Mouse (Mus musculus) T-helper 2 cell (primary cell): Measurements from ENCODE around the gene Cdkn1a.
"Not testable (repeated sequence)": the region's sequence is repeated elsewhere in the genome, so short reads cannot be mapped to it uniquely, and the experiment has no call there.

ENCODE experiments used
- in situ Hi-C: fragments of 300-600 bp; cut with MboI, MseI; formaldehyde crosslinking; loops from one replicate; pipeline ENCODE4 v1.15.1; 2025; ENCODE audit warnings: high pct_unique_total_duplicates

Gene Cdkn1a

DNA sequence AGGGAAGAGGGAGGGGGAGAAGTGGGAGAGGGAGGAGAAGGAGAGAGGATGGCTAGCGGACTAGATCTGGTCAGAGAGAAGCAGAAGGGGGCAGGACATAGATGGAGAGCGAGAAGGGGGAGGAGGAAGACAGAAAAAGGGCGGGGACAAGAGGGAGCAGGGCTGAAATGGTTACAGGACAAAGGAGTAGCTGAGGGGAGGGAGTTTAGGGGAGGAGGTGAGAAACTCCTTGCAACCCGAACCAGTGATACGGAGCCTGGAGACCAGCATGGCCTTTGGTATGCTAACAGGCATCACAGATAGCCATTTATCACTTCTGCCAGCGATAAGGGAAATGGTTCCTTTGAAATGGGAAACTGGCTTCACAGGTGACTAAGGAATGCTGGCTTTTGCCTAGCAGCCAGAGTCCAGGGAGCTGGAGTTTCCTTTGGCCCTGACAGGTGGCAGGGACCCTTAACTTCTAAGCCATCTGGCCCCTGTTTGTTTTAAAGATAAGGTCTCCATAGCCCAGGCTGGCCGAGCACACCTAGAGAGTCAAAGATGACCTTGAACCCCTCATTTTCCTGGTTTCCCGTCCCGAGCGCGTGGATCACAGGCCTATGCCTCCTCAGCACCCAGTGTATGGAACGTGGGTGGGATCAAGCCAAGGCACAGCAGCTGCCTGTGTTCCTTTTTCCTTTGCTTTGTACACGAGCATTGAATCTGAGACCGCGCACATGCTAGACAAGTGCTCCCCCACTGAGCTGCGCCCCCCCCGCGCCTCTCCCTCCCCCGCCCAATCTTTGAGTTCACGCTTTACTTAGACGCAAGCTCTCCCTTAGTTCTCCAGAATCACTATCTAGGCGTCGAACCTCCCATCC is 9.8 kb upstream of the Cdkn1a start:
- in situ Hi-C loops: no loop called here

DNA sequence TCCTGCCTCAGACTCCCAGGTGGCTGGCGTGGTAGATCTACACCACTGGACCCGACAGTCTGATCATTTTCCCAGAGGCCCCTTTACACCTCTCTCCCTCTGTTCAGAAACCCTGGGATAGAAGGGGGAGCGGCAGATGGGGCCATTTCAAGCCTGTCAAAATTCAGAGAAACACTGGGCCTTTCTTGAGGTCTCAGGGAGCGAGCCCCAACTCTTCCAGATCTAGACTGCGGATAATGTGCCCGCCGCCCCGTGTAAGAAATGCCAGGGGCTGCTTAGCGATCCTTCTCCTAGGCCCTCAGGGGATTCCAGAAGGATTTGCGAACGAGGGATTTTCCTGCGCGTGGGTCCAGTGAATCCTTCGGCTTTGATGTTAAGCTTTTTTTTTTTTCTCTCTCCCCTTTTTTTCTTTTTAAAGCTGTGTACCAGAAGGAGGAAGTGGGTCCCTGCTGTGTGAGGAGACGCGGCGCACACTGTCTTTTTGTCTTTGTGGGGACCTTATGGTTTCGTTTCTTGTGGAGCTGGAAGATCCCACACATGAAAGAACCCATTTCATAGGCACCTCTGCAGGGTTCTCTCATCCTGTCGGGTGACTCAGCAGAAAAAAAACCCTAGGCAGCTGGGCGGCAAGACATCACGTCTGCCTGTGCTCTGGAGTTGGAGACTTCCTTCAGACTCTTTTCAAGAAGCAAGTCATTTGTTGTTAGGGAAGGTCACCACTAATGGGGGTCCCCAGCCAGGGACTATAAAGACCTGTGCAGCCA is 9.0 kb upstream of the Cdkn1a start:
- in situ Hi-C loops: no loop called here

DNA sequence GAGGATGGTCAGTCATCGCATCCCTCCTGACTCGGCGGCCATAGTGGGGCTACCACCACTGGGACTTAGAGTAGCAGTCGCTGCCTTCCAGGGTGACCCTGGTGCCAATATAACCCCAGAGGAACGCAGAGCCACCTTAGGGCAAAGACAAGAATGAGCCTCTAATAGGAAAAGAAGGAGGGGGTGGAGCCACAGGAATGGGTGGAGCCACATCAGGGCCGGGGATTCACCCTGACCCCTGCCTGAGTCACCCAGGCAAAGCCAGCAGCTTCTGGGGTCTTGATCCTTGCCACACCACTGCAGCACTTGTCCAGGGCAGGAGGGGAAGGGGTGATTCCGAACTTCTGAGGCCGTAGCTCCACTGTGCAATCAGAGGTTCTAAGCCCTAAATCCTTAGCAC is 7.2 kb upstream of the Cdkn1a start:
- in situ Hi-C loops: no loop called here

GRCm38 (mm10) chr17:29084656-29085055 is 6.1 kb upstream of the Cdkn1a start:
- in situ Hi-C loops: no loop called here

DNA sequence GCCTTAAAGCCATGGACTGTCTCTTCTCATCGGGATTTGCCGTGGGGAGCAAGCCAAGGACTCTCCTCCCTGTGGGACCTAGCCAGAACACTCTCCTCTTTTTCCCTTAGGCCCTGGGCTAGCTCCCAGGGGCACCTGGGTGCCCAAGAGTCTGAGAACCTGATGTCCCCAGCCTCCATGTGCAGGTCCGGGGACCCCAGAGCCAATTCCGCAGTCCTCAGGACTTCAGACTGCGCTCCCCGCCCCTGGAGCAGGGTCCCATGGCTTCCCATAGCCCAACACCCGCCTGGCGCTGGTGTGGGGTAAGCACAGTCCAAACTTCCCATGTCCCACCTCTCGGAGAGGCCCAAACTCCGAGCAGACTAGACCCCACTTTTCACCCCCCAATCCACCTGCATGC is 5.5 kb upstream of the Cdkn1a start:
- in situ Hi-C loops: no loop called here

DNA sequence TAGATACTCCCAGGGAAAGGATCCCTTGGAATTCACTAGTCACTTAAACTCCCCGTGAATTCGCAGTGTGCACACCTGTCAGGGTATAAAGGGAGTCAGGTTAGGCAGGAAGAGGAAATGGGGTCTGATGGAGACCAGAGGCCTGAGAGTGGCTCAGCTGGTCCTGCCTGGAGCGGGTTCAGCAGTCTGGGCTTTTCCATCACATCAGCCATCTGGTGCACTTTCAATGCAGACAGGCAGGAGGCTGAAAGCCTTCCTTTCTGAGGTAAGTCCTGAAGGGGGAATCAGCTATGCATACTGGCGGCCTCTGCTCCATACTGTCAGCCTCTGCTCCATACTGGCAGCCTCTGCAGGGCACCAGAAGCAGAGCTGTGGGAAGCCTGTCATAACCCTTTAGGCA is 3.9 kb upstream of the Cdkn1a start:
- in situ Hi-C loops: no loop called here

DNA sequence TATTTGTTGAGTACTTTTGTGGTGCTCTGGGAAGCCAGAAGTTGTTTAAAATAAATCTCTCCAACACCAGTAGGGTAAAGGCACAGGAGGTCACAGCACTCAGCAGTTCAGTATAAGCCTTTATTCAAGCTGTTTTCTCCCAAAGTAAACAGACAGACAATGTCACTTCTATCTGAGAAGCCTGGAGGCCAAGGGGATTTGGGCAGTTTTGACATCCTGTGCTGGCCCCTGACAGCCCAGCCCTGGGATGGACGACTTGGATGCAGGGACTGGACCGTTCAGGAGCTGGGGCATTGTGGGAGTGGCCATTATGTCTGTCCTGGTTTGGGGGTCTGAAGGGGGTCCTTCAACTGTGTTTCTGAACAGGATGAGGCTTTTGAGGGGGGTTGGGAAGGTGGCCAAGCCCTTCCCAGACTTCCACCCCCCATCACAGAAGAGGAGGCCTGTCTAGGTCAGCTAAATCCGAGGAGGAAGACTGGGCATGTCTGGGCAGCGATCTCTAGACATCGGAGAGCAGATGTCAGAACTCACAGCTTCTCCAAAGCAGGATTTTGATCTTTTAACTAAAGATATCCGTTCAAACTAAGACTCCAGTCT is 670 bp downstream of the Cdkn1a start:
- in situ Hi-C loops: loop anchor here (5.0 kb wide), 1 partner anchor 39 kb away; no protein-coding TSS in a partner anchor

GRCm38 (mm10) chr17:29092497-29092896 is 1.7 kb downstream of the Cdkn1a start:
- in situ Hi-C loops: loop anchor here (5.0 kb wide), 1 partner anchor 40 kb away; no protein-coding TSS in a partner anchor

GRCm38 (mm10) chr17:29093110-29093952 is 2.6 kb downstream of the Cdkn1a start:
- in situ Hi-C loops: loop anchor here (5.0 kb wide), 1 partner anchor 41 kb away; no protein-coding TSS in a partner anchor

DNA sequence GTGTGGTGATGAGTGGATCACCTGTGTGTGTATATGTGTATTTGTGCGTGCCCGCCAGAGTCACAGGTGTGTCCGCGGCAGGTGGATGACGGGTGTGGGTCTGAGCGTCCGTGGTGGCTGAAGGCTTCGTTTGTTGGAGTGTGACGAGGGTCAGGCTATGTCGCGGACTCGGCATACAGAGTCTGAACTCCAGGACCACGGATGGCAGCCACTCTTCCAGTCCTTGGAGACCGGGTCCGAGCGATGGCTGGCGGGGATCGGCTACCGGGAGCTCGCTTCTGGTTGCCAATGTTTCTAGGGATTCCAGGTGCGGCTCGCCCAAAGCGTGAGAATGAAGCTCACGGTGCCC is 3.2 kb downstream of the Cdkn1a start:
- in situ Hi-C loops: loop anchor here (5.0 kb wide), 1 partner anchor 42 kb away; no protein-coding TSS in a partner anchor

DNA sequence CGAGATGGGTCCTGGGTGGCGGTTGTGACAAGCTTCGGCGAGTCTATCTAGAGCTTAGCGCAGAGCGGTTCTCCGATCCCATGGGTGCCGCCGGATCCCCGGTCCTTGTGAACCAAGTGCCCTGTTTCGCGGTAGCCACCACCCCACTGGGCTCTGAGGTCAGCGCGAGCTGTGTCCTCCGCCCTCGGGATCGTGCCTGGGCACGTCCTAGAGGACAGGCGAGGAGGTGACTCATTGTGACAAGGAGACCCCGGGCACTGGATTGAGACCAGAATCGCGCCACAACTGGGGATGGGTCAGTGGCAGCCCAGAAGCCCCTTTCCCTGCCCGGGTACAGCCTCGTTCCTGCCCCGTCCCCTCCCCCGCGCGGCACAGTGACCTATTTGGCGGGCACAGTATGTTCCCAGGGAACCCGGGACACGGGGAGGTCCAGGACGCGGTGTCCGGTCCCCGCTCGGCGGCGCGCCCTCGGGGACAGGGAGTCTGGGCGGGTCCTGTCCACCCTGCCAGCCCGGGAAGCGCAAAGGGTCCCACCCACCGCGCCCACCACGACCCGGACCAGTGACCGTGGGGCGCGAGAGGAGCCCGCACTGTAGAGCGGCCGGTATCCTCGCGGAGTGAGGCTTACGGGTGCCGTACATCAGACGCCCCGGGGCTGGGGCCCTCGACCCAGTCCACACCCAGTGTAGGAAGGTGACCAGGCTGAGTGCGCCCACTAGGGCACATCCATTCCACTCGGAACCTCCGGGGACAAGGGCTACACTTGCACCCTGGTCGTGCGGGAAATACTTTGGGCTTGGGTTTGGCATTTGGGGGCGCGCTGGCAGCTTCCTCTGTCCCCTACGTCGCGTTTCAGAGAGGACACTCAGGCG is 3.8 kb downstream of the Cdkn1a start:
- in situ Hi-C loops: loop anchor here (5.0 kb wide), 1 partner anchor 42 kb away; no protein-coding TSS in a partner anchor

DNA sequence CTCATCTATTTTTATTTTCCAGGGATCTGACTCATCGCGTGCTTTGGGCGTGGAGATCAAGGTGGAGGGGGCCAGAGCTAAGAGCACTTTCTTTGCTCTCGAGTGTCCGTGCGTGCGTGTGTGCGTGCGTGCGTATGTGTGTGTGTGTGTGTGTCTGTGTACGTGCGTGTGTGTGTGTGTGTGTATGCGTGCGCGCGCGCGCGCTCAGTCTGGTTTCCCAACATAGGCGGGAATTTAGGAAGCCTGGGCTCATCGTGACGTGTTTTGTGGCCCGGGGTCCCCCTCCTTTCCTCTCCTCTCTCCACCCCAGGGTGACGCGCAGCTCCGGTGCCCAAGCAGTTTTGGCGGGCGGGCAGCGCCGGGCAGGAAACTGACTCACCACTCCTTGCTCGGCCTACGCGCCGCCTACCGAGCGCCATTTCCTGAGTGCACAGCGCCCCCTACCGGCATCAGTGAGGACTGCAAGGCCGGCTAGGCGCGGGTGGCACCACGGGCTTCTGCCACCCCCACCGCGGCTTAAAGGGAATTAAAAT is 4.5 kb downstream of the Cdkn1a start:
- in situ Hi-C loops: no loop called here

- in situ Hi-C loops: no loop called here
These were observed 5.5 kb downstream of the Cdkn1a start for GRCm38 (mm10) chr17:29096245-29096644.

DNA sequence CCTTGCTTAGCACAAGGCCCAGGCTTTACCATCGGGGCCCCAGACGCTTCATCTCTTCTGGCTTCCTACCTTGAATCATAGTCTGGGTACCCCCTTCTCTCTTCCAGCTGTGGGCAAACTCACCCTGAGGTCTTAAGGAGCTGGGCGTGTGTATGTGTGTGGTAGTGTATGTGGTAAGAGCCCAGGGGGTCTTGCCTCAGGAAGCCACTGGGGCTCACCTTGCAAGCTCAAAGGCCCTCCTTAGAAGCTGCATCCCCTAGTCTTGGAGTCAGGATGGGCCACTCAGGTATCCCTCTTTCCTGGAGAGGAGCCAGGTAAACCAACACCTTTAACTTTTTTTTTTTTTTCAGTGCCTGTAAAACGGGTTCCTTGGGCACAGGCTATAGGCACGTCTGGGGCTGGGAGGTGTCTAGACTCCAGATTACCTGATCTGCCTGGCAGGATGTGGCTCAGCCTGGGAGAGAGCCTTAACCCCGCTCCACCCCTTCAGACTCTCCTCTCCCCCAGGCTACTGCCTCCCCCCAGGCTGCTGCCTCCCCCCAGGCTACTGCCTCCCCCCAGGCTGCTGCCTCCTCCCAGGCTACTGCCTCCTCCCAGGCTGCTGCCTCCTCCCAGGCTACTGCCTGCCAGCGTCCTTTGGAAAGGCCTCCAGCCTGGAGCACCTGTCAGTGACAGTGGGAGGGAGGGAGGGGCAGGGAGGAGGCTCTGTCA is 6.2 kb downstream of the Cdkn1a start:
- in situ Hi-C loops: no loop called here

DNA sequence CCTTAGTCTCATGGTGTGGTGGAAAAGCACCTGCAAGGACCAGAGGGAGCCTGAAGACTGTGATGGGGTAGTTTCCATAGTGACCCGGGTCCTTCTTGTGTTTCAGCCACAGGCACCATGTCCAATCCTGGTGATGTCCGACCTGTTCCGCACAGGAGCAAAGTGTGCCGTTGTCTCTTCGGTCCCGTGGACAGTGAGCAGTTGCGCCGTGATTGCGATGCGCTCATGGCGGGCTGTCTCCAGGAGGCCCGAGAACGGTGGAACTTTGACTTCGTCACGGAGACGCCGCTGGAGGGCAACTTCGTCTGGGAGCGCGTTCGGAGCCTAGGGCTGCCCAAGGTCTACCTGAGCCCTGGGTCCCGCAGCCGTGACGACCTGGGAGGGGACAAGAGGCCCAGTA is 7.5 kb downstream of the Cdkn1a start:
- in situ Hi-C loops: no loop called here

GRCm38 (mm10) chr17:29099076-29099475 is 8.3 kb downstream of the Cdkn1a start:
- in situ Hi-C loops: no loop called here

DNA sequence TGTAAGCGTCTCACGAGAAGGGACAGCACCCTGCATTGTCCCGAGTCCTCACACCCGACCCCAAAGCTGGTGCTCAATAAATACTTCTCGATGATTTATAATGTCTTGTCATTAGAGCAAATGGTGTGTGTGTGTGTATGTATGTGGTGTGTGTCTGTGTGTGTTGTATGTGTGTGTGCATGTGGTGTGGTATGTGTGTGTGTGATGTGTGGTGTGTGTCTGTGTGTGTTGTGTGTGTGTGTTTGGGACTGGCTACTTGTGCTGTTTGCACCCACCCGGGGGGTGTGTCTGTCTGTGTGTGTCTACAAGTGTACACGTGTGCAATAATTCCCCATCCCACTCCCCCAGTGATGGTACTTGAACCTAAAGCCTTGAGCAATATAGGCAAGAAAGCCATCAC is 9.9 kb downstream of the Cdkn1a start:
- in situ Hi-C loops: no loop called here

GRCm38 (mm10) chr17:29110356-29110755 is 19.6 kb downstream of the Cdkn1a start:
- in situ Hi-C loops: not testable (repeated sequence)

DNA sequence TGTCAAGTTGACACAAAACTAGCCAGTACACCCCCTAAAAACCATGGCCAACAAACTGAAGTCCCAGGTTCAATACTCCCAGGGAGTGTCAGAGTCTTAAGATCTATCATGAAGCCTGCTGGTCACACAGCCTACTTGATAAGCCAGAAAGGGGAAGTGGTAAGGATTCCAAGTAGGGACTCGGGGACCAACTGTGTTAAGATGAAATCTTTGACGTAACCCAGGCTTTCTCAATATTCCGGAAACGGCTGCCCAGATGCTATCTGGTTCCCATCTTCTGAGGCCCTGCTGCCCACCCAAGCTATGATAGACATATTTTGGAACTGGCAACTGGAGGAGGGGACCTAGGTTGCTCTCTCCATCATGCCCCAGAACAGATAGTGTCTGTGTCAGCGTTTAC is 20.6 kb downstream of the Cdkn1a start:
- in situ Hi-C loops: no loop called here
